Mouse (Mus musculus) hindbrain, embryonic 11.5 days (tissue): ENCODE data around the gene Zc3h7b. TPM values are rescaled to one million over a fixed set of nuclear protein-coding genes. Genes with fewer than 3 reads are reported as not detected.

ENCODE experiments used
- ATAC-seq: fragments of 200-750 bp; cut with Nextera tagmentation; 2 replicates; pipeline ENCODE4 v1.8.0; 2017; ENCODE audit warnings: mild to moderate bottlenecking, moderate TSS enrichment, moderate library complexity; ENCODE audit not compliant: low FRiP score
- DNase-seq: peaks from one replicate; pipeline ENCODE4 v3.0.0-alpha.2; 2015; ENCODE audit warnings: low spot score
- H3K27ac ChIP-seq: fragments of 300-500 bp; sonication (generic); 2 replicates; pipeline ENCODE4 v1.5.1; 2014; ENCODE audit warnings: mild to moderate bottlenecking, low read depth, low read length
- H3K27me3 ChIP-seq: fragments of 300-500 bp; sonication (generic); 2 replicates; pipeline ENCODE4 v1.6.1; 2014; ENCODE audit warnings: mild to moderate bottlenecking, low read length, moderate library complexity, mixed read lengths; ENCODE audit not compliant: control insufficient read depth, insufficient read depth
- H3K36me3 ChIP-seq: fragments of 300-500 bp; sonication (generic); 2 replicates; pipeline ENCODE4 v1.6.1; 2014; ENCODE audit warnings: mild to moderate bottlenecking, low read length, moderate library complexity, mixed read lengths; ENCODE audit not compliant: control insufficient read depth, insufficient read depth
- H3K4me1 ChIP-seq: fragments of 300-500 bp; sonication (generic); replicated peaks from 2 replicates; pipeline ENCODE4 v1.6.1; 2014; ENCODE audit warnings: low read length, mixed read lengths; ENCODE audit not compliant: control insufficient read depth, insufficient read depth
- H3K4me2 ChIP-seq: fragments of 300-500 bp; sonication (generic); replicated peaks from 2 replicates; pipeline ENCODE4 v1.6.1; 2014; ENCODE audit warnings: mild to moderate bottlenecking, low read depth, low read length
- H3K4me3 ChIP-seq: fragments of 300-500 bp; sonication (generic); 2 replicates; pipeline ENCODE4 v1.5.1; 2014; ENCODE audit warnings: low read depth, low read length
- H3K9ac ChIP-seq: fragments of 300-500 bp; sonication (generic); 2 replicates; pipeline ENCODE4 v1.6.1; 2014; ENCODE audit warnings: low read depth, low read length
- H3K9me3 ChIP-seq: fragments of 300-500 bp; sonication (generic); 2 replicates; pipeline ENCODE4 v1.6.1; 2016; ENCODE audit warnings: low read length; ENCODE audit not compliant: control insufficient read depth
- WGBS: fragments of 180-500 bp; shearing (Covaris S2); extraction: QIAGEN DNeasy Blood & Tissue Kit; methylation state at CpG from one replicate; pipeline ENCODE4 v1.1.7; 2014; 5-methylcytosine and 5-hydroxymethylcytosine counted together
- polyA plus RNA-seq: library from polyadenylated mRNA; unstranded; fragments of >200 nt; fragmentation: Nextera tagmentation; extraction: Ambion mirVana; gene quantifications from 2 replicates; pipeline ENCODE4 v1.2.1, GENCODE M21; 2014

The Zc3h7b gene
- polyA plus RNA-seq, 1 experiment from 2014 or later: 52.6 TPM

DNA sequence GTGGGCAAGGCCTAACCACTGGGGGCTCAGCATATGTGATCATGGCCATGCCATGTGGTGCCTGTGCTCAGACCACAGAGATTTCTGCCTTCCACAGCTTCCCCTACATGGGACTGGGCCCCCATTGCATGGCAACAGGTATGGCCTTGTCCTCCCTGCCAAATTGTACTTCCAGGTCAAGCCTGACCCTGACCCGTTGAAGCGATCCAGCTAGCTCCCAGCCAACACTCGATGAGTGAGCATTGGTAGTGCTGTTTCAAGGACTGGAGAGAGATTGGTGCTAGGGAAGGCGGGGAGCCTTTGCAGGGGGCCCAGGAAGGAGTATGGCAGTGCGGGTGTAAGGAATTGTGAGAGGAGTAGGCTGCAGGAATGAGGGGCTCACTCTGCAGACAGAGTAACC, 21.6 kb downstream of the Zc3h7b start:
- Histone ChIP-seq H3K36me3 (peaks cover 8% of the 10 kb centered on the region), H3K27me3 (no peaks in the 10 kb centered on the region), H3K4me3 (no peak overlapping the region), H3K9ac (no peak overlapping the region), H3K4me2 (no peak overlapping the region), H3K27ac (no peak overlapping the region), H3K9me3 (no peaks in the 10 kb centered on the region), H3K4me1 (no peaks in the 10 kb centered on the region)
- WGBS: 90% methylated on average over 5 of the region's 5 CpGs
- ATAC-seq: no peak
- DNase-seq: no peak

- no peak overlapping the region for H3K4me2 ChIP-seq
- H3K27me3 ChIP-seq: no peaks in the 10 kb centered on the region
- no peak overlapping the region for H3K27ac ChIP-seq
- H3K4me3 ChIP-seq: no peak overlapping the region
- peaks cover 19% of the 10 kb centered on the region for H3K36me3 ChIP-seq
- H3K9ac ChIP-seq: no peak overlapping the region
- no peak for DNase-seq
- H3K4me1 ChIP-seq: no peaks in the 10 kb centered on the region
- no peak for ATAC-seq
- 49% methylated on average over 13 of the region's 13 CpGs for WGBS
- no peaks in the 10 kb centered on the region for H3K9me3 ChIP-seq
Measured at GRCm38 (mm10) chr15:81769037-81769436, 24.2 kb downstream of the Zc3h7b start.

DNA sequence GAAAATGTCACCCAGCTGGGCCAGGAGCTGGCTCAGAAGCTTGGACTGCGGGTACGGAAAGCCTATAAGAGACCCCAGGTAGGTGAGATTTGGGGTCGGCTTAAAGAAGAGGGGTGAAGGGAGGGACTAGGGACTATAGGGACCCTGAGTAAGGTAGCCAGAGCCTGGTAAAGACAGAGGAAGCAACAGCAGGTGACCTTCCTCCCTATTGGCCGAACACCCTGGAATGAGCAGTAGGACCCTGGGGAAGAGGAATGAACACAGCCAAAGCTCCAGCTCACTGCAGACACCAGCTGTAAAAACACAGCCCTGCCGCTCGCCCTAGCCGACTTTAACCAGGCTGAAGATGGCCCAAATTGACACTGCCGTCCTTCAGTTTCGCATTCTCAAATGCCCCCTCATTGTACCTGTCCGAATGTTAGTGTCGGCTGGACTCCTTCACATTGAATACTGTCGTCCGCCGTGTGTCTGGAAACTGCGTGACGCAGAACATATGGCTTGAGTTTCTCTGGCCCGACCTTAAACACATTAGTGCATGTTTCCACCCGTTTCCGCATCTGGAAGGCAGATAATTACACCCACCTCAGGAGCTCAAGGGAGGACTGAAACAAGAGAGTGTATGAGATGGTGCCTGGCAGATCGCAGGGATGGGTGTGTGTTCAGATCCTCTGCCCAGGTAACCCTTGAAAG, 27.7 kb downstream of the Zc3h7b start:
- Histone ChIP-seq H3K4me3 (no peak overlapping the region), H3K4me2 (no peak overlapping the region), H3K36me3 (peaks cover 27% of the 10 kb centered on the region), H3K9me3 (no peaks in the 10 kb centered on the region), H3K9ac (no peak overlapping the region), H3K27ac (no peak overlapping the region), H3K4me1 (no peaks in the 10 kb centered on the region), H3K27me3 (no peaks in the 10 kb centered on the region)
- DNase-seq (no peak), ATAC-seq (no peak)
- 71% methylated on average over 20 of the region's 20 CpGs for WGBS

- no peak for DNase-seq
- Histone ChIP-seq H3K27ac (no peak overlapping the region), H3K27me3 (no peaks in the 10 kb centered on the region), H3K4me2 (no peak overlapping the region), H3K9ac (no peak overlapping the region), H3K9me3 (no peaks in the 10 kb centered on the region), H3K4me3 (no peak overlapping the region), H3K4me1 (no peaks in the 10 kb centered on the region), H3K36me3 (peaks cover 31% of the 10 kb centered on the region)
- 89% methylated on average over 15 of the region's 15 CpGs for WGBS
- no peak for ATAC-seq
Measured at GRCm38 (mm10) chr15:81774505-81775171, 29.8 kb downstream of the Zc3h7b start.

- peaks cover 28% of the 10 kb centered on the region for H3K36me3 ChIP-seq
- no peak overlapping the region for H3K27ac ChIP-seq
- H3K9ac ChIP-seq: no peak overlapping the region
- WGBS: 92% methylated on average over 11 of the region's 11 CpGs
- H3K27me3 ChIP-seq: no peaks in the 10 kb centered on the region
- H3K4me2 ChIP-seq: no peak overlapping the region
- H3K9me3 ChIP-seq: no peaks in the 10 kb centered on the region
- no peak overlapping the region for H3K4me3 ChIP-seq
- no peak for ATAC-seq
- no peak for DNase-seq
- H3K4me1 ChIP-seq: no peaks in the 10 kb centered on the region
Measured at GRCm38 (mm10) chr15:81776631-81777422, 32.0 kb downstream of the Zc3h7b start.

DNA sequence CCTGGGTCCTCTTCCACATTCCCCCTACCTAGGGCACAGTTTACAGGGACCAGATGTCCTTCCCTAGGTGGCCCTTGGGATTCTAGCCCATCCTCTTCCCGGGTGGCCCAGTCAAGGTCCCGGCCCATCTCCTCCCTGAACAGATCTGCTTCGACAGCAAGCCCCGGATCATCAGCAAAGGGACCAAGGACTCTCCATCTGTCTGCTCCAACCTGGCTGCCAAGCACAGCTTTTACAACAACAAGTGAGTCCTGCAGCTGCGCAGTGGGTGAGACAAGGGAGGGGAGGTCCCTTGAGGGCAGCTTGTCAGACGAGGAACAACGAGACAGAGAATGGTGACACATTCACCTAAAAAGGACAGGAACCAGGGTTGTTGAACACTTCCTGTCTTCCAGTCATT, 37.0 kb downstream of the Zc3h7b start:
- H3K27ac ChIP-seq: no peak overlapping the region
- H3K4me1 ChIP-seq: no peaks in the 10 kb centered on the region
- no peak overlapping the region for H3K9ac ChIP-seq
- peaks cover 28% of the 10 kb centered on the region for H3K36me3 ChIP-seq
- H3K27me3 ChIP-seq: no peaks in the 10 kb centered on the region
- DNase-seq (no peak), ATAC-seq (no peak)
- no peak overlapping the region for H3K4me2 ChIP-seq
- H3K9me3 ChIP-seq: no peaks in the 10 kb centered on the region
- 80% methylated on average over 7 of the region's 7 CpGs for WGBS
- no peak overlapping the region for H3K4me3 ChIP-seq

DNA sequence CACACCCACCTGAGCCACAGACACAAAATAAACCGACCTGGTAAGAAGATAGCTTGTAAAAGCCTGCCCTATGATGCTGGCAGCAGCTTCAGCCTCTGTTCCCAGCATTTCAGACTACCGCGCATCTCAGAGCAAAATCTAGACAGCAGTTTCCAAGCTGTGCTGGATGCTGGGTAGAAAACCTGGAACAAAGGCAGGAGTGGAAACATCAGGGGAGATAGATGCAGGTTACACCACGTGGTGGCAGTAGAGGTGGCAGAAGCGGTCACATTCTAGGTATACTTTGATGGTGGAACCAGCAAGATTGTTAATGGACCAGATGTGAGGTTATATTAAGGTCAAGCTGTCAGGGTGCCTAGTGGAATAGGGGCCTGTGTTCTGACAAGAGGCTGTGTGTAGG, 39.9 kb downstream of the Zc3h7b start:
- Histone ChIP-seq H3K27ac (no peak overlapping the region), H3K4me3 (no peak overlapping the region), H3K36me3 (peaks cover 16% of the 10 kb centered on the region), H3K27me3 (no peaks in the 10 kb centered on the region), H3K9ac (no peak overlapping the region), H3K4me2 (no peak overlapping the region), H3K4me1 (no peaks in the 10 kb centered on the region), H3K9me3 (no peaks in the 10 kb centered on the region)
- WGBS: 78% methylated on average over 5 of the region's 5 CpGs
- ATAC-seq: no peak
- DNase-seq: no peak

DNA sequence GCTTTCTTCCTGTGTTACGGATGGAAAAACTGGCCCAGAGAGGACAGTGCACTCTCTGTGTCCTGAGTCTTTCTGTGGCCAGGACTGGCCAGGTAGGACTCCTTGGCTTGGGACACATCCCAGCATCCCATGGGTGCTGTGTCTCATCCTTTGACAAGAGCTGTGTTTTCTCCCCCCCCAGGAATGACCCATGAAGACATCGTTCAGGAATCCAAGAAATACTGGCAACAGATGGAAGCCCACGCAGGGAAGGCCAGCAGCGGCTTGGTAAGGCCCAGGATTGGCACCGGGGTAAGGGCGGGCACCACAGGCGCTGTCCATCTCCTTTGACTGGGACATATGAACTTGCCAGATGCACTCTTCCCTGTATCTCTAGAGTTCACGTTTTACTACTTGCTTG, 40.8 kb downstream of the Zc3h7b start:
- Histone ChIP-seq H3K27ac (no peak overlapping the region), H3K9me3 (no peaks in the 10 kb centered on the region), H3K4me1 (no peaks in the 10 kb centered on the region), H3K27me3 (no peaks in the 10 kb centered on the region), H3K4me3 (no peak overlapping the region), H3K36me3 (peaks cover 16% of the 10 kb centered on the region), H3K9ac (no peak overlapping the region), H3K4me2 (no peak overlapping the region)
- DNase-seq: no peak
- no peak for ATAC-seq
- 96% methylated on average over 8 of the region's 8 CpGs for WGBS
